Mouse (Mus musculus): ENCODE measurements around the gene Cdk17. TPM values are rescaled to one million over a fixed set of nuclear protein-coding genes. Genes with fewer than 3 reads are reported as not detected.

Gene Cdk17
- polyA plus RNA-seq, 1 experiment from 2014 or later = 61.1 TPM

- no peak overlapping the region for H3K27ac ChIP-seq
- no peak overlapping the region for H3K4me3 ChIP-seq (replicated peaks; ENCODE audit: low read length)
- no peaks in the 10 kb centered on the region for H3K9me3 ChIP-seq (ENCODE audit: control insufficient read depth, low read length)
- H3K9ac ChIP-seq = no peak overlapping the region
- no peak for ATAC-seq (ENCODE audit: low FRiP score)
- no peak overlapping the region for H3K4me2 ChIP-seq (replicated peaks)
- peaks cover 21% of the 10 kb centered on the region for H3K4me1 ChIP-seq (replicated peaks; ENCODE audit: control insufficient read depth, insufficient read depth, low read length)
- DNase-seq (ENCODE audit: low spot score) = no peak
- no peaks in the 10 kb centered on the region for H3K27me3 ChIP-seq (ENCODE audit: control insufficient read depth, insufficient read depth, low read length)
- whole genome bisulfite sequencing = 91% methylated on average over 9 of the region's 9 CpGs
- H3K36me3 ChIP-seq (replicated peaks; ENCODE audit: control insufficient read depth, insufficient read depth) = no peaks in the 10 kb centered on the region
Measured at GRCm38 (mm10) chr10:93279062-93279461, 118.4 kb downstream of the Cdk17 start.

DNA sequence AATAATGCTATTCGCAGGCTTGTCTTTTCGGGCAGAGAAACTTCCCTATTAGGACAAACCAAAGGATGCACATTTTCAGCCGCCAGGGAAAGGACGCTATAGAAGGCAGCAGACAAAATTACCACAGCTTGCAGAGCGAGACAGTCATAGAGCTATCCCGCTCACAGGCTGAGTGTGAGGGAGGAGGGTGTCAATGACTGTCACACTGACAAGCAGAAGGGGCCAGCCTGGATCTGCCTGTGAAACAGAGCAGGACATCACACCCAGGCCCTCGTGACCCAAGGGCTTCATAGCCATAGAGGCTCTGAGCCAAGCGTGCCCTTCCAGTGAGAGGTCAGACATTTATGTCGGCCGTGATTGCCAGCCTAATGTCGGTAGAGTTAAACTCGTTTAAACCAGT lies 119.9 kb downstream of the Cdk17 start:
- DNase-seq (ENCODE audit: low spot score) (no peak), ATAC-seq (ENCODE audit: low FRiP score) (no peak)
- no peaks in the 10 kb centered on the region for H3K36me3 ChIP-seq (replicated peaks; ENCODE audit: control insufficient read depth, insufficient read depth)
- 74% methylated on average over 12 of the region's 12 CpGs for WGBS
- H3K4me3 ChIP-seq (replicated peaks; ENCODE audit: low read length) = no peak overlapping the region
- H3K9me3 ChIP-seq (ENCODE audit: control insufficient read depth, low read length) = no peaks in the 10 kb centered on the region
- peaks cover 13% of the 10 kb centered on the region for H3K4me1 ChIP-seq (replicated peaks; ENCODE audit: control insufficient read depth, insufficient read depth, low read length)
- H3K27ac ChIP-seq = no peak overlapping the region
- H3K4me2 ChIP-seq (replicated peaks) = no peak overlapping the region
- H3K27me3 ChIP-seq (ENCODE audit: control insufficient read depth, insufficient read depth, low read length) = no peaks in the 10 kb centered on the region
- H3K9ac ChIP-seq = no peak overlapping the region

GRCm38 (mm10) chr10:93281092-93281491 lies 120.4 kb downstream of the Cdk17 start:
- H3K4me1 ChIP-seq (replicated peaks; ENCODE audit: control insufficient read depth, insufficient read depth, low read length) = peaks cover 9% of the 10 kb centered on the region
- WGBS = 69% methylated on average over 7 of the region's 7 CpGs
- H3K27me3 ChIP-seq (ENCODE audit: control insufficient read depth, insufficient read depth, low read length) = no peaks in the 10 kb centered on the region
- ATAC-seq (ENCODE audit: low FRiP score) (no peak), DNase-seq (ENCODE audit: low spot score) (no peak)
- no peak overlapping the region for H3K4me2 ChIP-seq (replicated peaks)
- H3K36me3 ChIP-seq (replicated peaks; ENCODE audit: control insufficient read depth, insufficient read depth) = no peaks in the 10 kb centered on the region
- no peaks in the 10 kb centered on the region for H3K9me3 ChIP-seq (ENCODE audit: control insufficient read depth, low read length)
- H3K27ac ChIP-seq = no peak overlapping the region
- no peak overlapping the region for H3K4me3 ChIP-seq (replicated peaks; ENCODE audit: low read length)
- no peak overlapping the region for H3K9ac ChIP-seq

DNA sequence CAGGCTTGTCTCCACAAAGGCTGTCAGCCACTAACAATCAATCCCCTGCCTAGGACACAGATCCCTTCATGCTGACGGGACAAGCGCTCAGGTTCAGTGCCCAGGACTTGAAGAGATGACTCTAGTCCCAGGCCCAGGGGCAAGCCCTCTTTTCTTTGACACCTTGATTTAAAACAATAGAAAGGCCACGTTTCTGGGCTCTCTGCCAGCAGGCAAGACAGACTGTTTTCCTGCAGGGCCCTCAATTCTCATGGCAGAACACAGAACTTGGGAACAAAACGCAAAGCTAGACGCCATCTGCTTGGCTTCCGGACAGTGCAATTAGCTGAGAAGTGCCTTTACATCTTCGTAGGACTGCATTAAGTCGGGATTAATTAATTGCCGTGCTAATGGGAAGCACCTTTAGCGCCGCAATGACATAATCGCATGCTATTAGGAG lies 121.9 kb downstream of the Cdk17 start:
- ATAC-seq (ENCODE audit: low FRiP score) (0 out of 2 replicates have a peak, but pooled peaks have one; percentile 32), DNase-seq (ENCODE audit: low spot score) (peak; percentile 55)
- Histone ChIP-seq H3K4me1 (replicated peaks; ENCODE audit: control insufficient read depth, insufficient read depth, low read length) (no peaks in the 10 kb centered on the region), H3K9ac (no peak overlapping the region), H3K27ac (peak overlapping the region; percentile 33; the same call in 1 of the 2 replicates), H3K36me3 (replicated peaks; ENCODE audit: control insufficient read depth, insufficient read depth) (no peaks in the 10 kb centered on the region), H3K9me3 (ENCODE audit: control insufficient read depth, low read length) (no peaks in the 10 kb centered on the region), H3K4me2 (replicated peaks) (no peak overlapping the region), H3K4me3 (replicated peaks; ENCODE audit: low read length) (no peak overlapping the region), H3K27me3 (ENCODE audit: control insufficient read depth, insufficient read depth, low read length) (no peaks in the 10 kb centered on the region)
- WGBS = 29% methylated on average over 12 of the region's 12 CpGs

- H3K9ac ChIP-seq = no peak overlapping the region
- DNase-seq (ENCODE audit: low spot score) = no peak
- 74% methylated on average over 4 of the region's 4 CpGs for WGBS
Measured at GRCm38 (mm10) chr10:93283258-93283657, 122.6 kb downstream of the Cdk17 start.

GRCm38 (mm10) chr10:93285489-93285888 lies 124.8 kb downstream of the Cdk17 start:
- Histone ChIP-seq H3K4me2 (replicated peaks) (no peak overlapping the region), H3K36me3 (replicated peaks; ENCODE audit: control insufficient read depth, insufficient read depth) (no peaks in the 10 kb centered on the region), H3K27ac (no peak overlapping the region), H3K4me3 (replicated peaks; ENCODE audit: low read length) (no peak overlapping the region), H3K27me3 (ENCODE audit: control insufficient read depth, insufficient read depth, low read length) (no peaks in the 10 kb centered on the region), H3K9me3 (ENCODE audit: control insufficient read depth, low read length) (no peaks in the 10 kb centered on the region), H3K4me1 (replicated peaks; ENCODE audit: control insufficient read depth, insufficient read depth, low read length) (no peaks in the 10 kb centered on the region), H3K9ac (no peak overlapping the region)
- DNase-seq (ENCODE audit: low spot score) (no peak), ATAC-seq (ENCODE audit: low FRiP score) (no peak)
- WGBS = 85% methylated on average over 5 of the region's 5 CpGs

More at GRCm38 (mm10) chr10:93283258-93283657, 122.6 kb downstream of the Cdk17 start:
- Histone ChIP-seq H3K4me2 (replicated peaks) (no peak overlapping the region), H3K27ac (no peak overlapping the region), H3K9me3 (ENCODE audit: control insufficient read depth, low read length) (no peaks in the 10 kb centered on the region), H3K27me3 (ENCODE audit: control insufficient read depth, insufficient read depth, low read length) (no peaks in the 10 kb centered on the region), H3K4me3 (replicated peaks; ENCODE audit: low read length) (no peak overlapping the region), H3K36me3 (replicated peaks; ENCODE audit: control insufficient read depth, insufficient read depth) (no peaks in the 10 kb centered on the region), H3K4me1 (replicated peaks; ENCODE audit: control insufficient read depth, insufficient read depth, low read length) (no peaks in the 10 kb centered on the region)
- ATAC-seq (ENCODE audit: low FRiP score) = no peak

- Histone ChIP-seq H3K9me3 (ENCODE audit: control insufficient read depth, low read length) (no peaks in the 10 kb centered on the region), H3K4me3 (replicated peaks; ENCODE audit: low read length) (no peak overlapping the region), H3K9ac (no peak overlapping the region), H3K27ac (no peak overlapping the region), H3K36me3 (replicated peaks; ENCODE audit: control insufficient read depth, insufficient read depth) (no peaks in the 10 kb centered on the region), H3K27me3 (ENCODE audit: control insufficient read depth, insufficient read depth, low read length) (no peaks in the 10 kb centered on the region), H3K4me1 (replicated peaks; ENCODE audit: control insufficient read depth, insufficient read depth, low read length) (no peaks in the 10 kb centered on the region), H3K4me2 (replicated peaks) (no peak overlapping the region)
- DNase-seq (ENCODE audit: low spot score) (no peak), ATAC-seq (ENCODE audit: low FRiP score) (no peak)
- WGBS = 87% methylated on average over 8 of the region's 8 CpGs
Measured at GRCm38 (mm10) chr10:93287551-93288145, 127.0 kb downstream of the Cdk17 start.

DNA sequence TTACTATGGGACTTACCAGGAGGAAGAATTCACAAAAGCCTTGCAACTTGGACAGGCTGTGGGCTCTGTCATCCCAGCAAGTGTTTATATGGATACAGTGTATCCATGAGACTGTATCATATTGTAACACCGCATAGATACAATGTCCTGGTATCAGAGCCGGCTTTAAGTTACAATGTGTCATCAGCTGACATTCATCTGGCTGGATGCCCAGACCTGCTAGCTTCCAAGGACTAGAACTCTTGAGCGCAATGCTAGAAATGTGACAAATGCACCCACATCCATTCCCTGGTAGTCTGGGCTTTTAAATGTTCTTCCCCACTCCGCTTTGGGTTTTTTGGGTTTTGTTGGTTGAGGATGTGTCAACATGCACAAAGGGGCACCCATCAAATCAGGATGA lies 127.7 kb downstream of the Cdk17 start:
- no peak for DNase-seq (ENCODE audit: low spot score)

DNA sequence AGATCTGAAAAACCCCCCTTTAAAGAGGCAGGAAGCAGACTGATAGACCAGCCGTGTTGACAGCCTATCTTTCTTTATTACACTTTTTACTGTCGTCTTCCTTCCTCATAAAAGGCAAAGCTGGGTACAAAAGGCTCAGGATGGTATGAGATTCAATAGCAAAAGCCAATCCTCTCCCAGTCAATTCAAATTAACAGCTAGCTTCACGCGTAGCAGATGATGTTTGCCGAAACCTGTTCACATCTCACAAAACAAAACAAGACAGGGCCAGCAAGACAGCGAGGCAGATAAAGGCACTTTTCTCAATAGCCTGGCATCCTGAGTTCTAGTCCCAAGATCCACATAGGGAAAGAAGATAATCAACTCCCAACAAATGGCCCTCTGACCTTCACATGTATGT lies 128.7 kb downstream of the Cdk17 start:
- H3K4me3 ChIP-seq (replicated peaks; ENCODE audit: low read length) = no peak overlapping the region
- no peak overlapping the region for H3K9ac ChIP-seq
- ATAC-seq (ENCODE audit: low FRiP score) = no peak
- no peaks in the 10 kb centered on the region for H3K4me1 ChIP-seq (replicated peaks; ENCODE audit: control insufficient read depth, insufficient read depth, low read length)
- H3K4me2 ChIP-seq (replicated peaks) = no peak overlapping the region
- no peaks in the 10 kb centered on the region for H3K27me3 ChIP-seq (ENCODE audit: control insufficient read depth, insufficient read depth, low read length)
- no peak overlapping the region for H3K27ac ChIP-seq
- H3K9me3 ChIP-seq (ENCODE audit: control insufficient read depth, low read length) = no peaks in the 10 kb centered on the region
- 60% methylated on average over 6 of the region's 6 CpGs for WGBS
- no peaks in the 10 kb centered on the region for H3K36me3 ChIP-seq (replicated peaks; ENCODE audit: control insufficient read depth, insufficient read depth)
- no peak for DNase-seq (ENCODE audit: low spot score)

More for the DNA sequence above, 127.7 kb downstream of the Cdk17 start:
- no peak for ATAC-seq (ENCODE audit: low FRiP score)
- Histone ChIP-seq H3K4me3 (replicated peaks; ENCODE audit: low read length) (no peak overlapping the region), H3K9ac (no peak overlapping the region), H3K27ac (no peak overlapping the region), H3K4me1 (replicated peaks; ENCODE audit: control insufficient read depth, insufficient read depth, low read length) (no peaks in the 10 kb centered on the region), H3K36me3 (replicated peaks; ENCODE audit: control insufficient read depth, insufficient read depth) (no peaks in the 10 kb centered on the region), H3K9me3 (ENCODE audit: control insufficient read depth, low read length) (no peaks in the 10 kb centered on the region), H3K4me2 (replicated peaks) (no peak overlapping the region), H3K27me3 (ENCODE audit: control insufficient read depth, insufficient read depth, low read length) (no peaks in the 10 kb centered on the region)
- 58% methylated on average over 4 of the region's 4 CpGs for WGBS

DNA sequence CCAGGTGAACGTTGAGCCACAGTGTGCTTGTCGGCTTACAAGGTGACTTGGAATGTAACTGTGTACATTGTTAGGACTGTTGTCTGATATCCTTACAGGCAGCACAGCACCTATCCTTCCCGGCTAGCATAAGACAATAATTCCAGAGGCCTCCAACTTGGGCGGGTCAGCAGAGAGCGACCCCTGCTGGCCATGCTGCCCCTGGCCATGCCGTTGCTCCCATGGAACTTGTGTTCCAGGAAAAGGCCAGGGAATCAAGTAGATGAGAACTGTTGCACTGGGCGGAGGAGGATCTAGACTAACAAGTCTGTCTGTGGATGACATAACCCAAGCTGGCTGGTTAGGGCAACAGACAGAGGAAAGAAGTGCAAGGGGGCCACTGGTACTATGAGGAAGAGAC lies 130.7 kb downstream of the Cdk17 start:
- DNase-seq (ENCODE audit: low spot score) (no peak), ATAC-seq (ENCODE audit: low FRiP score) (no peak)
- no peak overlapping the region for H3K4me3 ChIP-seq (replicated peaks; ENCODE audit: low read length)
- 41% methylated on average over 7 of the region's 7 CpGs for WGBS
- H3K27me3 ChIP-seq (ENCODE audit: control insufficient read depth, insufficient read depth, low read length) = no peaks in the 10 kb centered on the region
- no peaks in the 10 kb centered on the region for H3K9me3 ChIP-seq (ENCODE audit: control insufficient read depth, low read length)
- H3K9ac ChIP-seq = no peak overlapping the region
- H3K27ac ChIP-seq = no peak overlapping the region
- H3K36me3 ChIP-seq (replicated peaks; ENCODE audit: control insufficient read depth, insufficient read depth) = no peaks in the 10 kb centered on the region
- no peak overlapping the region for H3K4me2 ChIP-seq (replicated peaks)
- 0 out of 2 replicates have a peak, but pooled peaks cover 4% of the 10 kb centered on the region for H3K4me1 ChIP-seq (replicated peaks; ENCODE audit: control insufficient read depth, insufficient read depth, low read length)

All from hindbrain, embryonic 14.5 days (tissue).